Mouse (Mus musculus) liver, adult (tissue): ENCODE results near the gene Pacrg.

Experiments used
- GATA4 ChIP-seq: IDR thresholded peaks from 2 replicates; pipeline ENCODE4 v1.6.1; 2014; ENCODE audit warnings: mild to moderate bottlenecking, low read length; ENCODE audit not compliant: insufficient replicate concordance

Pacrg gene

DNA sequence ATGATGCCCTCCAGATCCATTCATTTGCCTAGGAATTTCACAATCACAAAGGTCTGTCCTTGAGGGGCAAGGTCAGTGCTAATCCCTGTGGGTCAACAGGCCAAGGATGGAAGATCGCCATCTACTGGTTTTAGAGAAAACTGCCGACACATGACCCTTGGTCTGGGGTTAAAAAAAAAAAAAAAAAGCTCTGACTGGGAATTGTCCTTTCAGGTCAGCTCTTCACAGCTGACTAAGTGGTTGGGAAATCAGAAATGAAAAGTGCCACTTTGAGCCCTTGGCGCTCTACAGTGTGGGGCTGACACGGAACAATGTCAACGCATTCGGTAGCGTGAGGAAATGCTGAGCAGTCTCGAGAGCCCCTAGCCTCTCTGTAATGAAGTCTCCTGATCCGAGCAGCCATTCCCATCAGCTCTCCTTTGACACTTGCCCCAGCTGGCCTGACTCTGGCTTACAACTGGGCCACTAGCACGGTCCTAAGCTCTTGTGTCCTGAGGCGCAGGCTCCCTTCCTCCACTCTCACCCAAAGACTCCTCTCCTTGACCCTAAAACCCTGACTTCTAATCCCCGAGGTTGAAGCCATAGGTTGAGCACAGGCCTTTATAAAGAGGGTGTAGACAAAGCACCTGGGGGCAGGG lies 339.2 kb downstream of the Pacrg start:
- no peak for TF ChIP-seq GATA4

DNA sequence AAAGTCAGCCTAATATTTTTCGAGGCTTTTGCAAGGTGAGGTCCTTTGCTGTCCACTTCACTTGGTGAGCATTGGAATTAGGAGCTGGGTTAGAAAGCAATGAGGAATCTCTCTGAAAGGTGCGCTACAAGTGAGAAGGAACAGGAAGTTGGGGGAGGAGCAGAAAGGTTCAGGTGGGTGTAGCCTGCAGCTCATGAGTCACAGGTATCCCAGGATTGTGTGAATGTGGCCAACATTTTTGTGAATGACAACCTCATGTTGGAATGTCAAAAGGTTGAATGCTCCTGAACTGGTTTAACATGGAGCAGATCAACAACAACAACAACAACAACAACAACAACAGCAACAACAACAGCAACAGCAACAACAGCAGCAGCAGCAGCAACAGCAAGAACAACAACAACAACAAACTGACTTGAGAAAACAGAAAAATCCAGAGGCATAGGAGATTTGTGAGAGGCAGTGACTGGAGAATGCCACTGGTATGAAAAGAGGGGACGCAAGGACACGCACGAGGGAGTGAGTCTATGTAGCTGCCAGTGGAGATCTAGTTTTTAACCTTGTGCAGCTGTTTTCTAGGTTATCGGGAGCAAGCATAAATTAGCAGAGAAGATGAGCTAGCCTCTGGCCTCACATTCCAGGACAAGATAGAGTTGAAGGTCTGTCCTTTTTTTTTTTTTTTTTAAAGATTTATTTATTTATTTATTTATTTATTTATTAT lies 341.0 kb downstream of the Pacrg start:
- no peak for TF ChIP-seq GATA4

DNA sequence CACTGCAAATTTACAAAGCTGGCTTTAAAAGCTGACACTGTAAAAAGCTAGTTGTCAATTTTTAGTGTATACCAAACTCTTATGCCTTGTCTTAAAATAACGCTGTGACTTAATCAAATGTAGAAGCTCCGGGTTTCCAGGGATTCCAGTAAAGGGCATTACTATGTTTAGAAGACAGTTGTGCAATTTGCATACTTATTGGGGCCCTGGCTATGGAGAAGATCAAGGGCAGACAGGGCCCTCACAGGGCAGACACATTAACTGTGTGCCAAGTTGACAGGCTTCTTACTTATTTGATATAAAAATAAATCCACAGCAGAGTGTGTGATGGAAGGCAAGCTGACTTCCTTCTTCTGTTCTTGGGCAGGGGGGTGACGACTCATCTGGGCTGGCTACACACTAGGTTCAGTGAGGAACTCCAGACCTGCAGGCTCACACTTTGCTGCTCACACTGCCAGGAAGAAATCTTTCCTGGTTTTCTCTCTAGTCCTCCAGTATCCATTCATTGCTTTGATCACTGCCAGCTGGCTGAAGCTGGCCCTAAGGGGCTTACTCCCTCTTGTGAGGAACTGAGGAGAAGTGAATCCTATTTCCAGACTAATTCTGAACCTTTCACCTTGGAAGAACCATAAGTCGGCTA lies 342.2 kb downstream of the Pacrg start:
- TF ChIP-seq GATA4 = no peak

DNA sequence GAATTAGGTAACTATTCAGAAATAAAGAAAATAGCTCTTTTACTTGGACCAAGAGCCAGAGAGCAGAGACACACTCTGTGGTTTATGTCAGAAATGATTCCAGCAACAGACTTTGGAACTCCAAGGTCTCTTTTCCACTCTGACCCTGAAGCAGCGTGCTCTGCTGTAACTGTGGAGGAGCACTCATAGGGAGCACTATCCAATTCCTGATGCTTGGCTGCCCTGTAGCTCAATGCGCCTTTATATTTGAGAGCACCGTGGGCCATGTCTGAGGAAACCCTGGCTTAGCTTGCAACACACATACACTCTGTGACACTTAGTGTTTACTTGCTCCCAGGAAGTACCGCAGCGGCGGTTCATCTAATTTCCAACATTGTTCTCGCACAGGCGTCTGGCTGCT lies 344.0 kb downstream of the Pacrg start:
- TF ChIP-seq GATA4 = no peak

DNA sequence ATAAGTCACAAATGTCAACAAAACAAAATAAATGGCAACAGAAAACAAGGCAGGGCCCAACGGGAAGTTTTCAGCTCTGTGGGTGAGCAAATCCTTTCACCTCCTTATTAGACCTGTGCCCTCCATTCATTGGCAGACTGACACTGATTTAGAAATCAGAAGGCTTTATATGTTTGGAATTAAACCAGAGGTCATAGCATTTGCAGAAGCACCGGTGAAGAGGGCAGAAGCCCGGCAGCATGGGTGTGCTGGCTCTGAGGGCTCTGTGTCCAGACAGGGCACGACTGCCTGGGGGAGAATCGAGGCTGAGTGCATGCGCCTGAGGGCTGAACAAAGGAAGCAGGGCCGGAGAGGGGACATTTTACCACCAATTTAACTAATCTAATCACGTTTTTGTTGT lies 344.5 kb downstream of the Pacrg start:
- TF ChIP-seq GATA4 = no peak

DNA sequence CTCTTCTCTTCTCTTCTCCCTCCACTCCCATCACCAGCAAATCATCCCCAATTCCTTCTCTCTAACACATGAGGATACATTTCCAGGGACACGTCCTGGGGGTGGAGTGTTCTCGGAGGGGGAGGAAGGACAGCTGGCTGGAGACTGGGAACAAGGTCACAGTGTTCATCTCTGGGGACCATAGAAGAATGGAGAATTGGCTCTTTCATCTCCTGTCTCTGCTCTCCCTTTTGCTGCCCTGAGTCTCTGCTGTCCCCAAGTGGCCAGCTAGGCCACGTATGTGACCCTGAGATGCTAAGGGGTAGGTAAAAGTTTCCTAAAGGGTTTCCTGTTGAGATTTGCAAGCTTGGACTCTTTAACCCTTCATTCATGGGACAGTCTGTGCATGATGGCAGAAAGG lies 347.0 kb downstream of the Pacrg start:
- no peak for TF ChIP-seq GATA4

DNA sequence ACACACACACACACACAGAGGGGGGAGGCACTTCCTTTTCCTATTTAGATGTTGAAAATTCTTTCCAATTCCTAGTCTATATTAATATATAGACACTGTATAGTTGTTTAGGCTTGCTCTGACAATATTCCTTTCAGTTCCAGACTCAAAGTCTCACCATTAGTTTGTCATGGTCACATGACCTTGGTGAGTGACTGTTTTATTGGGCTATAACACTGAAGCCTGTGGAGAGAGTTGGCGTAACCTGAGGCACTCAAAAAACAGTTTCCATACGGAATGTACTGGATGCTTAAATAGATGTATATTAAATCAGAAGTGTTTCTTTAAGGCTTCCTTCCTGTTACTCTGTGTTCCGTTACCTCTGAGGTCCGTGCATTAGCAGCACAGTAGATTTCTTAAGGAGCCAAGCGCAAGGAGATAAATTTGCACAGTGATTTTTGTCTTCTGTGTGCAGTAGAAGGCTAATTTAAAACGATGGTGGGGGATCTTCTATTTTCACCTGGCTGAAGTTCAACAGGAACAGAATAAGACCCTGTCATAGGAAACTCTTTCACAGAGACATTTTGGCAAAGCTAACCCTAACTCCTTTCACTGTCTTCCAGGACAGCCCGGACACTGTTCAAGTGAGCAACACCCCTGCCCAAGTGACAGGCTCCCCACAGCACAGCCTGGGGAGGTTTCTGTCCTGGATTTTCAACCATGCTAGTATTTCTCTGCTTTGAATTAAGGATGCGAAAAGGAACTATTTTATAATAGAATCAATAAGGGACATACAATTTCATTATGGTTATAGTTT lies 349.5 kb downstream of the Pacrg start:
- TF ChIP-seq GATA4 = no peak

DNA sequence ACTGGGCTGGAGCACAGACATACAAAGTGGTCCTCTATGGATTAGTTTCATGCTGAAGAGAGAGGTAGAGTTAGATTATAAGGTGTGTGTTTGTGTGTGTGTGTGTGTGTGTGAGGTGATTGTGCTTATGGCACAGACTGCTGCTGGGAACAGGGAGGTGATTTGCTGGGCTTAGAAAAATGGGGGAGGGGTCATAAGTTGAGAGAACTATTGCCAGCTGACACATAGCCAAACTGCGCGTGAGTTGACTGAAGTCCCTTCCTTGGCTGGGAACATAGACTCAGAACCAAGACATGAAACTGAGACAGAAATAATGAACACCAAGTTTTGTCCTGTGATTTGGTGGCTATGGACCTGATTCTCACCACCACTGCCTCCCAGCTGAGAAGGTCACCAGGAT lies 351.2 kb downstream of the Pacrg start:
- no peak for TF ChIP-seq GATA4

DNA sequence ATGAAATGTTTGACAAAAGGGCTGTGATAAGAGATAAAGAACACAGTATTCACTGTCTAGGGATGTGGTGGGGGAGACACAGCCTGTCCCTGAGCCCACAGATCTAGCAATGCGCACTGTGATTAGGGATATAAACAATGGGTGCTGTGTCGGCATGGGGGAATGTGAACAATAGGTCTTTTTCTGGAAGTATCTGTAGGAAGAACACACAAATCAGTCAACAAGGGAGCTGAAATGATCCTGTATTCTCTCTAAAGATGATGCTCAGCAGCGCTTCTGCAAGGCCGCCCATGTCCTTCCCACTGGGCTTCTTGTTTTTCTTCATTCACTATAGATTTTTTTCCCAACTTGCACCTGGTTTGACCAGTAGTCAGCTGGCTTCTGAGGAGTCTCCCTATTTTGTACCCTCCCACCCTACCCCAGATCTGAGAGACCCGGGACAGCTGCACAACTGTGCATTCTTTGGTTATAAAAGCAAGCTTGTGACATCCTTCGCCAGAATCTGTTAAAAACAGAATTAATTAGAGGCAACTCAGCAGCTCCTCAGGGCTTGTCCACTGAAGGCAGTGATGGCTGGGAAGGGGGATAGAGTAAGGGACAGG lies 356.1 kb downstream of the Pacrg start:
- TF ChIP-seq GATA4 = no peak

DNA sequence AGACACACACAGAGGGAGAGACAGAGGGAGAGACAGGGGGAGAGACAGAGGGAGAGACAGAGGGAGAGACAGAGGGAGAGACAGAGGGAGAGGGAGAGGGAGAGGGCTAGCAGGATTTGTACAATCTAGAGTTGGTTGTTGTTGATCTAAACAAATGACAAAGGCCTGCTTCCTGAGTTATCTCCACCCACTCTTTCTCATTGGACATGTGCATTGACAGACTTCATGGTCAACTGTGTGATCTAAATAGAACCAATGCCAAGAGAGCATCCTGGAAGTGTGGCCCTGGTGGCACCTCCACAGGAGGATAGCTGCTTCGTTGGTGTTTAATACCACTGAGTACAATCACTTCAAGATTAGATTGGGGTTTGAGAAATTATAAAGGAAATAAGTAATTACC lies 359.0 kb downstream of the Pacrg start:
- no peak for TF ChIP-seq GATA4

DNA sequence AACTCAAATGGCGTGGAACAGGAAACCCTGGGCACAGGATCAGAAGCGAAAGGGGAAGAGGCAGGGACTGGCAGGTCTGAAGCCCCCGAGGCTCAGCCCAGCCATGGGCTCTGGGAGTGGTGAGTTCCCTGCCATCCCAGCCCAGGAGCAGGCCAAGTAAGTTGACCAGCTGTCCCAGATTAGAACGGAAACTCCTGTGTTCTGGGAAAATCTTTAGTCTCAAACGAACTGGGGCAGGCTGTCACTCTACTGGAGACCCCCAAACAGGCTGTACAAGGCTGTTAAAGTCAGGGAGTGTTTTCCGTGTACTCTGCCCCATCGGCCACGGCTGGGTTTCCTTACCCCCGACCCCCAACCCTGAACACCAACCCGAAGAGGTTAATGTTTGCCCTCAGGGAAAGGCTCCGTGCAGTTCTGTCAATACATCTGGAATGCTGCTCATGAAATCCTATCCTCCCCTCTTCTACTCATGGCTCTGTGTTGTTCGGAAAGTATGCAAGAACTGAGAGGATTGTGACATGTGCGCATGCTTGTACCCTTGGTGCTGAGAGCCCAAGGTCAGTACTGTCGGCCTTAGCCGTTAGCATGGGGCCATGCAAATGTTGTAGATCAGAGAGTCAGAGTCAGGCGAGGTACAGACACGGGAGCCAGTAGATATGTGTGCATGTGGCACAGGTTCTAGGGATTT lies 360.9 kb downstream of the Pacrg start:
- no peak for TF ChIP-seq GATA4

DNA sequence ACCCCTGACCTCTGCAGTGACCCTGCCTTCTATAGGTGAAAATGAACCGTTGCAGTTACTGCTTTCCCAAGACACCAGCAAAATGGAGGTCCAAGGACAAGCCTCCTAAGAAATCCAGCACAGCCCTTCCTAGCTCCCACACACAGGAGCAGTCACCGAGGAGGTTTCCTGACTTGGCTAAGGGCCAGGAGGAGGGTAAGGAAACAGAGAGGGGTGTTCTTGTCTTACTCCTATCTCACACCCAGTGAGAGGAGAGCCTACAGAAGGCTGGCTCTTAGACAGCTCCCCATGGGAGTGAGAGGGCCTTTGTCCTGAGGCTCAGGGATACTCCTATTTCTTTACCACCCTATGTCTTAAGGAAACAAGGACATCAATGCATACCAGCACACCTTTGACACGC lies 361.7 kb downstream of the Pacrg start:
- no peak for TF ChIP-seq GATA4

DNA sequence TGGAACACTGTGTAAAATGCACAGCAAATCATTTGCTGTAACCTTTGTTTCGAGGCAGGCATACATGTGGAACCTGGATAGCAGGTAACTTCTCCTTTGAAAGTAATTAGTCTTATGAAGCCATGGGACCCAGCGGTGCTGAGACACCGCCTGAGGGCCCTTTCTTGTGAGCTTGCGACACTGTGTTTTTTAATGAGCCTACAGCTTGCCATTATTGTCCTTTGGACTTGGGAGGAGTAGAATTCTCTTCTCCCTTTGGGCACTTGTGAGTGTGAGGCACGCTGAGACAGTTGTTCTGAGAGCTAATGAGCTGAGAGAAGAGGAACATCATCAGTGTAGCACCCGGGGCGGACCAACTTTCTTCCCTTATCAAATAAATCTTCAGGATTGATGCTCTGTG lies 363.3 kb downstream of the Pacrg start:
- no peak for TF ChIP-seq GATA4

DNA sequence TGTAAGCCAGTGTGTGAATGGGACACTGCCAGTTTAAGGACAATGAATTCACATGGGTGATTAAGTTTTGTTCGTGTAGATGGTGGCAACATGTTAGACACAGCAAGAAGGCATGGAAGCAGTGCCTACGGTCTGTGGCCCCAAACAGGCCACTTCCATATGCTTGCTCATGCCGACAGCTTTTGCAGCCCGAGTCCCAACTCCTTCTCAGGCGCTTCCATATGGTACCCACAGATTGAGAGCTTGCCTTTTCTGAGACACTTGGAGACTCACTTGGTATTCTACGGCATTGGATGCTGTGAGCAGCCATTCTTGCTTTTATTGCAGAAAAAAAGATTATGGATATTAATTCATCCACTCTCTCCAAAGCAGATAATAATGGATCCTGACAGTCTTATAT lies 365.1 kb downstream of the Pacrg start:
- no peak for TF ChIP-seq GATA4
